Mouse (Mus musculus) CD4-positive, CD25-positive, alpha-beta regulatory T cell, adult 2 months (primary cell): ENCODE data around the gene St6gal1.
A peak's percentile ranks its signal among the peaks of the same experiment; 100 is the strongest.

Experiments used
- DNase-seq: peaks from one replicate; pipeline ENCODE4 v3.0.0-alpha.2; 2012; ENCODE audit warnings: low read depth, low spot score

The St6gal1 gene

GRCm38 (mm10) chr16:23298441-23298840 lies 73.9 kb downstream of the St6gal1 start:
- DNase-seq: no peak

- no peak for DNase-seq
These were observed 74.4 kb downstream of the St6gal1 start for GRCm38 (mm10) chr16:23298911-23299310.

- no peak for DNase-seq
These were observed 75.6 kb downstream of the St6gal1 start for GRCm38 (mm10) chr16:23299904-23300740.

- no peak for DNase-seq
These were observed 77.2 kb downstream of the St6gal1 start for GRCm38 (mm10) chr16:23301762-23302161.

GRCm38 (mm10) chr16:23305830-23306623 lies 81.5 kb downstream of the St6gal1 start:
- peak; percentile 41 for DNase-seq

- DNase-seq: no peak
These were observed 82.8 kb downstream of the St6gal1 start for GRCm38 (mm10) chr16:23307142-23307968.

- peak; percentile 63 for DNase-seq
These were observed 83.5 kb downstream of the St6gal1 start for GRCm38 (mm10) chr16:23308012-23308554.

GRCm38 (mm10) chr16:23309080-23309479 lies 84.5 kb downstream of the St6gal1 start:
- no peak for DNase-seq

GRCm38 (mm10) chr16:23312604-23313003 lies 88.1 kb downstream of the St6gal1 start:
- DNase-seq: no peak

- no peak for DNase-seq
These were observed 90.2 kb downstream of the St6gal1 start for GRCm38 (mm10) chr16:23314790-23315189.

- no peak for DNase-seq
These were observed 93.0 kb downstream of the St6gal1 start for GRCm38 (mm10) chr16:23317411-23318047.

GRCm38 (mm10) chr16:23320025-23320424 lies 95.5 kb downstream of the St6gal1 start:
- DNase-seq: no peak

GRCm38 (mm10) chr16:23320579-23320978 lies 96.0 kb downstream of the St6gal1 start:
- no peak for DNase-seq

GRCm38 (mm10) chr16:23322453-23322852 lies 97.9 kb downstream of the St6gal1 start:
- peak; percentile 30 for DNase-seq

- no peak for DNase-seq
These were observed 99.4 kb downstream of the St6gal1 start for GRCm38 (mm10) chr16:23323915-23324314.

GRCm38 (mm10) chr16:23324867-23325650 lies 100.5 kb downstream of the St6gal1 start:
- peak; percentile 25 for DNase-seq

- DNase-seq: no peak
These were observed 102.1 kb downstream of the St6gal1 start for GRCm38 (mm10) chr16:23326664-23327063.

- peak; percentile 31 for DNase-seq
These were observed 102.7 kb downstream of the St6gal1 start for GRCm38 (mm10) chr16:23327266-23327665.

- DNase-seq: peak; percentile 74
These were observed 103.7 kb downstream of the St6gal1 start for GRCm38 (mm10) chr16:23328201-23328600.

GRCm38 (mm10) chr16:23332136-23332535 lies 107.6 kb downstream of the St6gal1 start:
- DNase-seq: no peak
